16 mouse cellular contexts compared by ENCODE assay signal in genomic region chr9:70229823-70230222, GRCm38 (mm10). TPM values are rescaled to one million over a fixed set of nuclear protein-coding genes. Genes with fewer than 3 reads are reported as not detected.
DNase-seq lines count a peak whose midpoint lies in the region; ATAC-seq and TF ChIP-seq lines count a peak whose summit lies in the region.
"Had no signal": no experiment of that assay in that cellular context is flagged by ENCODE, and none has a peak within 500 bp of the region (broad histone marks: within the 10 kb centered on the region; RNA-seq: fewer than 3 reads in every experiment).

No protein-coding gene starts in this region.

- no peak for DNase-seq in gastrocnemius, adult 2 months
- no peak for DNase-seq in gastrocnemius, postnatal 4 days (ENCODE audit: low spot score in 2 of 2)
- DNase-seq in kidney, adult 8-10 months: peak; percentile 79 to 86
- peak; percentile 38 for DNase-seq in urinary bladder, postnatal 25 days (ENCODE audit: low spot score)
- DNase-seq in spleen, adult 18-20 months: no peak
- DNase-seq in forebrain, embryonic 10.5 days (ENCODE audit: extremely low spot score, low spot score): no peak
- DNase-seq in heart, adult 8-10 months (ENCODE audit: low spot score): no peak
- DNase-seq: adrenal gland, postnatal 36 days; cerebellum, adult 11 months; gastrocnemius, postnatal 14 days; thymus, postnatal 25 days had no signal

- WGBS in lung, embryonic 16.5 days: 54% methylated on average over 8 of the region's 8 CpGs
- 67% methylated on average over 8 of the region's 8 CpGs for WGBS in forebrain, embryonic 10.5 days

- TF ChIP-seq CTCF in gastrocnemius, adult 2 months (IDR thresholded peaks at IDR 0.05): no peak

- H3K36me3 ChIP-seq in lung, embryonic 16.5 days (ENCODE audit: control insufficient read depth, insufficient read depth, low read length): no peaks in the 10 kb centered on the region
- no peaks in the 10 kb centered on the region for H3K36me3 ChIP-seq in forebrain, embryonic 10.5 days (replicated peaks)
- H3K36me3 ChIP-seq: forebrain, embryonic 12.5 days; liver, embryonic 12.5 days; midbrain, embryonic 12.5 days had no signal

- H3K9ac ChIP-seq in lung, embryonic 16.5 days (ENCODE audit: low read length): no peak overlapping the region
- H3K9ac ChIP-seq: forebrain, embryonic 12.5 days; liver, embryonic 12.5 days; midbrain, embryonic 12.5 days had no signal

- no peak overlapping the region for H3K4me3 ChIP-seq in gastrocnemius, adult 2 months
- no peak overlapping the region for H3K4me3 ChIP-seq in lung, embryonic 16.5 days (ENCODE audit: low read length)
- H3K4me3 ChIP-seq in forebrain, embryonic 10.5 days: no peak overlapping the region
- H3K4me3 ChIP-seq: forebrain, embryonic 12.5 days; left cerebral cortex, adult 2 months; liver, embryonic 12.5 days; midbrain, embryonic 12.5 days had no signal

- H3K27ac ChIP-seq in gastrocnemius, adult 2 months: peak overlapping the region; percentile 16; the same call in 1 of the 2 replicates
- peak overlapping the region; percentile 63 for H3K27ac ChIP-seq in lung, embryonic 16.5 days (ENCODE audit: low read length)
- H3K27ac ChIP-seq in forebrain, embryonic 10.5 days: no peak overlapping the region
- H3K27ac ChIP-seq: forebrain, embryonic 12.5 days; left cerebral cortex, adult 2 months; liver, embryonic 12.5 days; midbrain, embryonic 12.5 days had no signal

- no peaks in the 10 kb centered on the region for H3K9me3 ChIP-seq in lung, embryonic 16.5 days (ENCODE audit: control insufficient read depth, low read length)
- no peaks in the 10 kb centered on the region for H3K9me3 ChIP-seq in forebrain, embryonic 10.5 days
- H3K9me3 ChIP-seq: forebrain, embryonic 12.5 days; liver, embryonic 12.5 days; midbrain, embryonic 12.5 days had no signal

- H3K27me3 ChIP-seq in lung, embryonic 16.5 days (ENCODE audit: control insufficient read depth, insufficient read depth, low read depth, low read length): no peaks in the 10 kb centered on the region
- no peaks in the 10 kb centered on the region for H3K27me3 ChIP-seq in forebrain, embryonic 10.5 days (ENCODE audit: poor library complexity, severe bottlenecking)
- H3K27me3 ChIP-seq: forebrain, embryonic 12.5 days; liver, embryonic 12.5 days; midbrain, embryonic 12.5 days had no signal

- peak; percentile 89 for ATAC-seq in lung, embryonic 16.5 days (ENCODE audit: low read depth)
- ATAC-seq: liver, embryonic 12.5 days had no signal

- H3K4me1 ChIP-seq in lung, embryonic 16.5 days (replicated peaks; ENCODE audit: control insufficient read depth, insufficient read depth, low read length): peaks cover 17% of the 10 kb centered on the region
- H3K4me1 ChIP-seq in forebrain, embryonic 10.5 days: no peaks in the 10 kb centered on the region
- H3K4me1 ChIP-seq: forebrain, embryonic 12.5 days; liver, embryonic 12.5 days; midbrain, embryonic 12.5 days had no signal

- intact Hi-C loops in gastrocnemius, adult 2 months (cut with DNase I): no loop called here

- 0 out of 2 replicates have a peak overlapping the region, but pooled peaks have one; percentile 19 for H3K4me2 ChIP-seq in lung, embryonic 16.5 days (ENCODE audit: low read depth, low read length)
- H3K4me2 ChIP-seq: forebrain, embryonic 12.5 days; liver, embryonic 12.5 days; midbrain, embryonic 12.5 days had no signal

RNA-seq across cellular contexts. Expression of gene Myo1e, which starts 22.7 kb away (rescaled TPM):
- 10 to 100 TPM in 1 of 2 experiments, 1 to 10 TPM in 1; 5.7 to 11.7 TPM for total RNA-seq in gastrocnemius, adult 2 months (2021)
- total RNA-seq in gastrocnemius, postnatal 4 days (2021): 10 to 100 TPM; 27.9 to 34.7 TPM
- 46.2 and 50.1 TPM in 2 replicates for polyA plus RNA-seq in lung, embryonic 16.5 days (2015; fragmentation: Nextera tagmentation; extraction: Ambion mirVana)
- 11.4 and 12.5 TPM in 2 replicates for polyA plus RNA-seq in forebrain, embryonic 10.5 days (2016; fragmentation: Nextera tagmentation; extraction: Ambion mirVana)
- 10 to 100 TPM in 2 of 4 experiments, 1 to 10 TPM in 2; 8.0 to 10.3 (median 9.1) TPM for total RNA-seq in heart, adult 8-10 months (2022)

Comparison
In these comparisons a context has a peak if more than half of its experiments do, and no peak if none do; other contexts are left out.
1. DNase-seq: peak in kidney, adult 8-10 months (2 of 2) and urinary bladder, postnatal 25 days (single experiment); none in gastrocnemius, adult 2 months (single experiment), gastrocnemius, postnatal 4 days (0 of 2), spleen, adult 18-20 months (0 of 2), forebrain, embryonic 10.5 days (single experiment) and heart, adult 8-10 months (single experiment).